Mouse (Mus musculus): Measurements from ENCODE around the gene Tmem234. TPM values are rescaled to one million over a fixed set of nuclear protein-coding genes. Genes with fewer than 3 reads are reported as not detected.
"Not testable (repeated sequence)": the region's sequence is repeated elsewhere in the genome, so short reads cannot be mapped to it uniquely, and the experiment has no call there.

Gene Tmem234
- total RNA-seq (2017): 164 TPM in 2 replicates

GRCm38 (mm10) chr4:129600233-129601158 lies at the start of gene Tmem234, which contains the start of gene Eif3i:
Gene Tmem234 (plus strand): TSS chr4:129600668.
Gene Eif3i (minus strand): TSS chr4:129600648.
- ATAC-seq (ENCODE audit: extremely low read depth, insufficient number of reproducible peaks, low FRiP score, poor library complexity, severe bottlenecking): peak; percentile 87

- not testable (repeated sequence) for ATAC-seq (ENCODE audit: extremely low read depth, insufficient number of reproducible peaks, low FRiP score, poor library complexity, severe bottlenecking)
Measured at GRCm38 (mm10) chr4:129554512-129554911, 46.0 kb upstream of the Tmem234 start.

GRCm38 (mm10) chr4:129555421-129555861 lies 45.0 kb upstream of the Tmem234 start:
- peak; percentile 54; the same call in 1 of the 2 replicates for ATAC-seq (ENCODE audit: extremely low read depth, insufficient number of reproducible peaks, low FRiP score, poor library complexity, severe bottlenecking)

GRCm38 (mm10) chr4:129555862-129556531 lies 44.5 kb upstream of the Tmem234 start:
- ATAC-seq (ENCODE audit: extremely low read depth, insufficient number of reproducible peaks, low FRiP score, poor library complexity, severe bottlenecking): no peak

GRCm38 (mm10) chr4:129556532-129557223 lies 43.8 kb upstream of the Tmem234 start:
- peak; percentile 69 for ATAC-seq (ENCODE audit: extremely low read depth, insufficient number of reproducible peaks, low FRiP score, poor library complexity, severe bottlenecking)

- no peak for ATAC-seq (ENCODE audit: extremely low read depth, insufficient number of reproducible peaks, low FRiP score, poor library complexity, severe bottlenecking)
Measured at GRCm38 (mm10) chr4:129557256-129557808, 43.1 kb upstream of the Tmem234 start.

GRCm38 (mm10) chr4:129558321-129558955 lies 42.0 kb upstream of the Tmem234 start:
- no peak for ATAC-seq (ENCODE audit: extremely low read depth, insufficient number of reproducible peaks, low FRiP score, poor library complexity, severe bottlenecking)

- ATAC-seq (ENCODE audit: extremely low read depth, insufficient number of reproducible peaks, low FRiP score, poor library complexity, severe bottlenecking): no peak
Measured at GRCm38 (mm10) chr4:129561184-129561583, 39.3 kb upstream of the Tmem234 start.

GRCm38 (mm10) chr4:129563718-129564117 lies 36.8 kb upstream of the Tmem234 start:
- no peak for ATAC-seq (ENCODE audit: extremely low read depth, insufficient number of reproducible peaks, low FRiP score, poor library complexity, severe bottlenecking)

GRCm38 (mm10) chr4:129565139-129565538 lies 35.3 kb upstream of the Tmem234 start:
- no peak for ATAC-seq (ENCODE audit: extremely low read depth, insufficient number of reproducible peaks, low FRiP score, poor library complexity, severe bottlenecking)

- no peak for ATAC-seq (ENCODE audit: extremely low read depth, insufficient number of reproducible peaks, low FRiP score, poor library complexity, severe bottlenecking)
Measured at GRCm38 (mm10) chr4:129568366-129568765, 32.1 kb upstream of the Tmem234 start.

GRCm38 (mm10) chr4:129570028-129570427 lies 30.4 kb upstream of the Tmem234 start:
- peak; percentile 5; the same call in 1 of the 2 replicates for ATAC-seq (ENCODE audit: extremely low read depth, insufficient number of reproducible peaks, low FRiP score, poor library complexity, severe bottlenecking)

GRCm38 (mm10) chr4:129571551-129572084 lies 28.9 kb upstream of the Tmem234 start:
- no peak for ATAC-seq (ENCODE audit: extremely low read depth, insufficient number of reproducible peaks, low FRiP score, poor library complexity, severe bottlenecking)

- no peak for ATAC-seq (ENCODE audit: extremely low read depth, insufficient number of reproducible peaks, low FRiP score, poor library complexity, severe bottlenecking)
Measured at GRCm38 (mm10) chr4:129572236-129573092, 28.0 kb upstream of the Tmem234 start.

GRCm38 (mm10) chr4:129573093-129573370 lies 27.4 kb upstream of the Tmem234 start:
- no peak for ATAC-seq (ENCODE audit: extremely low read depth, insufficient number of reproducible peaks, low FRiP score, poor library complexity, severe bottlenecking)

GRCm38 (mm10) chr4:129573430-129573829 lies 27.0 kb upstream of the Tmem234 start, which contains the start of gene Lck:
Gene Lck (minus strand): TSS chr4:129573641.
- 0 out of 2 replicates have a peak, but pooled peaks have one; percentile 27 for ATAC-seq (ENCODE audit: extremely low read depth, insufficient number of reproducible peaks, low FRiP score, poor library complexity, severe bottlenecking)

GRCm38 (mm10) chr4:129575171-129575844 lies 25.2 kb upstream of the Tmem234 start:
- peak; percentile 88 for ATAC-seq (ENCODE audit: extremely low read depth, insufficient number of reproducible peaks, low FRiP score, poor library complexity, severe bottlenecking)

Data from neutrophil, adult 5-6 weeks (primary cell).